Mouse (Mus musculus) lung, postnatal 14 days (tissue): ENCODE results near the gene Cdc42ep3.

Source experiments
- DNase-seq: peaks from one replicate; pipeline ENCODE4 v3.0.0; 2021

The Cdc42ep3 gene

DNA sequence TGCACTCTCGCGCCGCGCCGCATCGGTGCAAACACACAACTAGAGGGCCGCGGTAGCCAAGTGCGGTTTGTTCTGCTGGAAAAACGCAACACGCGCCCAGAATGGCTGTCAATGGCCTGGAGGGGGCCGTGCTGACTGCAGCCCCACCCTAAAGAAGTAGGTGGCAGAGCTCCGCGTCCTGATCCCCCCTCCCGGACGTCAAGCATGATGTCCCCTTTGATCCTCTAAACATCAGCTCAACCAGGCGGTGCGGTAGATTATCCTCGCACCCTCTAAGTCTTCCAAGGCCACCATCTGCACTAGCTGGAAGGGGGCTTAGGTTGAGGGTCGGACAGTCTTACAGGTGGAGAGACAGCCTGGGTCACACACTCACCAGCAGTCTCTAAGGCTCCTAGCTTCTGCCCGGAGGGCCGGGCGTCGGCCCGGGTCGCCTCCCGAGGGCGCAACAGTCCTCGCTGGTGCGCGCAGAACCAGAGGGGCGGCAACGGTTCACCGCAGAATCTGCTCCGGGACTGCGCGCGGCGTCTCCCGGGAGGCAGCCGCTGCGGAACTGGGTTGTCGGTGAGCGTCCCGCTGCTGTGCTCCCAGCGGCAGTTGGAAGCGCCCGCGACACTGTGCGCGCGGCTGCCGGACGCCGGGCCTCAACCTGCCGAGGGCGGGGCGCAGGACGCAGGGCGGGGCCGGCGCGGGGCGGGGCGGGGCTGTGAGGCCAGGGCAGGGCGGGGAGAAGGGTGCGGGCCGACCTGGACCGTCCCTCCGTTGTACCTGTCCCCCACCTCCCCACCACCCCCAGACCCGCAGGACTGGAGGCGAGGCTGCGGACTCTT, at the start of gene Cdc42ep3:
Gene Cdc42ep3 (minus strand): TSS at position 648 of the 827 bp plus-strand sequence.
- DNase-seq, result peak; percentile 86

DNA sequence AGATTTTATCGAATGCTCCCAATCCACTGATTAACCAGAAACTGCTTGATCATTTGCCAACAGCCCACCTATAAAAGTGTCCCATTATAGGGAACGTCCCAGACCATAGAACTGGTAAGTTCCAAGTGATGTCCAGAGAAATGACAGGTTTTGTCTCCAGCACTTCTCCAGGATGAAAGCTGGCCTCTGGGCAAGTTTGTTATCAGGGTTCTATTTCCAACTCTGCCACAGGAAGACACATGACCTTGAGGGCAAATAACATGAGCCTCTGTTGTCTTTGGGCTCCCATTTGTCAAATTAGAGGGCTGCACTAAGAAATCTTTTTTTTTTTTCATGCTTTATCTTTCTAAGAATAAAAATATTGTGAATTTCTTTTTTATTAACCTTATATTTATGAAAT, 45.5 kb upstream of the Cdc42ep3 start:
- no peak for DNase-seq

DNA sequence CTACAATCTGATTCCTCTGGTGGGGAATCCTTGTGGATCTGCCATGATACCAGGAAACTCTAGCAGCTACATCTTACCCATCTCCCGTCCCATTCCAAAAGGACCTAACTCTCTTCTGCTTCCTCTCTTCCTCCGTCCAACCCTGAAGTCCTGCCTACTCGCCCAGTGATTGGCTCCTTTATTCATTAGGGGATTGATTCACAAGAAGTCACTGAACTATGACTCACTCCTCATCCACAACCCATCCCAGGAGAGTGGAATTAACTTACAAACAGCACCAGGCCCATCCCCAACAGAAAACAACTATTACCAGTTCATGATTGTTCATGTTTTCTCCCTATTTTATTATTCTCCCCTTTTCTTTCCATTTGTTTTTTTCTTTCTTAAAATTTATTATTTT, 43.5 kb upstream of the Cdc42ep3 start:
- DNase-seq, result no peak

DNA sequence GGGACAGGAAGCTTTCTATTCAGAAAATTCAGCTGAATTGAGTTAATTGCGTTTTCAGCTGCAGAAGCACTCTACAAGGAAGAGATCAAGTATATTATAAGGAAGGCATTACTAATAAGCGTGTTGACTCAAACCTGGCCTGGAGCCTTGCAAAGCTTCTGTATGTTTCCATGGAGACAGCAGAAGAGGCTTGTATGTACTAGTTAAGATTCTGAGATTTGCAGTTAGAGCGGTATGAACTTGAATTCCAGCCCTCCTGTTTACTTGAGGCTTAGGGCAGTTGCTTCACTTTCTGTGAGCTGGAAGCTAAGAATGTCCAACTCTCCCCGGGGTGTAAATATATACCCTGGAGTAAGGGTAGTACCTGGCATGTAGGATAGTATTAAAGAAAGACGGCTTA, 39.9 kb upstream of the Cdc42ep3 start:
- peak; percentile 10 for DNase-seq

DNA sequence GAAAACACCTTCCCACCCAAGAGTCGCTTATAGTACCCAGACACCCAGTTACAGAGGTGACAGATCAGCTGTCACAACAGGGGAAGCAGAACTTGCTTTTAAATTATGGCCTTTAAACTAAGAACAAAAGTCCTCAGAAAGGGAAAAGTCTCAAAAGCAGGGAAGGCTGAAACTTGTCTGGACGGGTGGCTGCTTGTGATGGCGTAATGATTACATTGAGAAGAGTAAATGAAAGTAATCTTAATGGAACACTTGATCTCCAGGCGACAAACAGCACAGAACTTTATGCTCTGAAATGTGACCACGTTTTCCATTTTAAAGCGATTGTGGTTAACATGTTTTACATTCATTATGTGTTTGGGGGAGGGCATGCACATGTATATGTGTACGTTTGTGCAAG, 39.0 kb upstream of the Cdc42ep3 start:
- DNase-seq, result no peak

DNA sequence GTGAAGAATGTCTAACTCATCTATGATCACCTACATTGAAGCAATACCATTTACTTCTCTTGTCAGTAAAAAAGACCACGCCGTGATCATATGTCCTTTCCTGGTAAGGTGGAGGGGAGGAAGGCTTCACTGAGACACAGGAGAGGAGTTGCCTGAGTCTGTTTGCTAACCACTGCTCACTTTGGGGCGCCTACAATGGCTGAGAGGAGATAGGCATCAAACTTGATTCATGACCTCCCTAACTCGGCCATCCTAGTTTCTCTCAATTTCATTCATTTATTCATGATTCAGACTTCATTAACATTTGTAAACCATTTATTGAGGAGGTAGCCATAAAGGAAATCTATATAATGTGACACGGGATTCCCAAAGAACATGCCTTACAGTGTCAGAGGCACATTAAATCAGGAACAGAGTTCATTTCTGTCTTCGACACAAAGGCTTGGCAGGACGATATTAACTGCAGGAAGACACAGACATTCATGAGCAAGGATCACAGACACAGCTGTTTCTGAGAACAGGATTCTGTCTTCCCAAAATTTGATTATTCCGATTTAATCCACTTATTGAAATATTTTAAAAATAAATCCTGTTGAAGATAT, 32.7 kb upstream of the Cdc42ep3 start:
- DNase-seq, result no peak

DNA sequence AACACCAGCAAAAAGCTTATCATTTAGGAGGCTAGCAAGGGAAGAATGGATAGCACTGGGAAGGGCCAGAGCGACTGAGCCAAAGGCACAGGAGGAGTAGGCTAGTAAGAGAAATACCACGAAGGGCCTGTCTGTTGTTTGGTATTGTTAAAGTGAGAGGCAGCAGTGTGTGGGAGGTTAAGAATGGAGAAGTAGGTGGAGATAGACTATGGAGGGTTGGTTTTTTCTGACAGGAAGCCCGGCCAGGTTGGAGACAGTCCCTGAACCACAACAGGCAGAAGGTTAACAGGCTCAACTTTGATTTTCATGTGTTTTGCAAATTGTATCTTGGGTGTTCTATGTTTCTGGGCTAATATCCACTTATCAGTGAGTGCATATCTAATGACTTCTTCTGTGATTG, 26.6 kb upstream of the Cdc42ep3 start:
- DNase-seq, result no peak

DNA sequence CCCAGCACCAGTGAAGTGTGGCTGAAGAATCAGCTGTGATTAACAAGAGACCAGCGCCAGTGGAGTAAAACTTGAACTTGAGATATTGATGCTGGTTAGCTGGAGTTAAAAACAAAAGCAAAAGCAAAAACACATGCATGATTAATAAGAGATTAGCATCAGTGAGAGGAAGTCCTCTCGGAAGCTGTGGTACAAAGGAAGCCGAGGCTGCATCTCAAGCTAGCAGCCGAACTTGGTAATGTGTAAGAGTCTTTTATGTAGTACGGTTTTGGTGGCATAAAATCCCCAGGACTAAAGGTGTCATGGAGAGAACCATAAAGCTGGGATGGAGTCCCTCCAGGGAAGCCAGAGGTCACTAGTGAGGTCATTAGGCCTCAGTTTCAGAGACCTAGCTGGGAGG, 24.3 kb upstream of the Cdc42ep3 start:
- no peak for DNase-seq

DNA sequence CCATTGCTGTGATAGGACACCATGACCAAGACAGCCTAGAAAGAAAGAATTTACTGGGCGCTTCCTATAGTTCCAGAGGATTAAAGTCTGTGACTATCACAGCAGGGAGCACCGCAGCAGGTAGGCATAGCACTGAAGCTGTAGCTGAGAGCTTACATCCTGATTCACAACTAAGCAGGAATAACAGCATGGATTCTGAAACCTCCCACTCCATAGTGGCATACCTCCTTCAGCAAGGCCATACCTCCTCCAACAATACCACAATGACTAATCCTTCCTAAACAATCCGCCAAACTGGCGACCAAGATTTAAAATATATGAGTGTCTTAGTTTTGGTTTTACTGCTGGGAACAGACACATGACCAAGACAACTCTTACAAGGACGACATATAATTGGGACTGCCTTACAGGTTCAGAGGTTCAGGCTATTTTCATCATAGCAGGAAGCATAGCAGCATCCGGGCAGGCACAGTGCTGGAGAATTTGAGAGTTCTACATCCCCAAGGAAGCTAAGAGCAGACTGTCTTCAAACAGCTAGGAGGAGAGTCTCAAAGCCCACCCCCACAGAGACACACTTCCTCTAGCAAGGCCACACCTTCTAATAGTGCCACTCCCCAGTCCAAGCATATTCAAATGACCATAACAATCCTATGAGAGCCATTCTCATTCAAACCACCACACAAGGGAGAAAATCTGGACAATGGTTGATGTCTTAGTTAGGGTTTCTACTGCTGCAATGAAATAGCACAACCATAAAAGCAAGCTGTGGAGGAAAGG, 21.7 kb upstream of the Cdc42ep3 start:
- DNase-seq, result no peak

DNA sequence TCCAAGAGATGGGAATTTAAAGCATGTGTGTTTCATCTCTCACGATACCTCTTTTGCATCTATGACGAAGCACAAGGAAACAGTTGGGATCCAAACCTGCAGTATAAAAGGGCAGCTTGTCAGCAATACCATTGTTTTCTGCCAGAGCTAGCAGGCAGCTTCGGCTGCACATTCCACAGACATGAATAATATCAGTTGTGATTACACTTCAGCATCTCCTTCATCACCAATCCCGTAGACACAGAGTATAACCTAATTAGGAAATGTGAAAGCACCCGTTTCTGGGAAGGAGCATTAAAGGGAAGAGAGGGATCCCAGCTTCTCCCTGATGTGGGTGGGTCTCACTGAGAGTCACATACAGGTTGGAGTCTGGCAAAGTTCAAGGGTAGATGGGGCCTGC, 18.1 kb upstream of the Cdc42ep3 start:
- no peak for DNase-seq

DNA sequence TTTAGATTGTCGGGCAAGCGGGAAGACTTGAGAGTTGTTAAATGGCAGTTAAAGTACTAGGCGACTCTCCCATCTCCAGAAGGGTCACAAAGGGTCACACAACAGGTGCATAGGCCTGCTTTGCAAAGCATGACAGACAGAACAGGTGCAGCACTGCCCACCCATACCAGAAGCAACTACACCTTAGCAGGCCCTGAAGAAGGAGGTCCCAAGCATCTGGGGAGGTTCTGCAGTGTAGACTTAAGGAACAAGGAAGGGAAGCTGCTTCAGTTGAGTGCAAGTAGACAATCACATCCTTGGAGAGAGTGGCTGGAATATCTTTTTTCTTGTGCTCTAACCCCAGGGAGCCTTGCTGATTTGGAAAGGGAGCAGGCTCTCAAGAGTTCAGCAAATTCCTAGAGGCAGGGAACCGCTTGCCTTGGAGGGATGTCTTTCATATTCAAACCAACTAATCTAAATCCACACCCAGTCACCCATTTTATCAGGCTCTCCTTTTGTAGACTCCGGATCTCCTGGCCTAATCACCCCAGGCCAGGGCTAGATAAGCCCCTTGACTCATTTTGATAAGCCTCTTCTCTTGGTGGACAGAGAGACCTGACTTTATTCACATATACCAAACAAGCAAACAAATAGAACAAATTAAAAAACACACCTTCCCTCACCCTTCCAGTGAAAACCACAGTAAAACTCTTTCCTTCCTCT, 10.0 kb upstream of the Cdc42ep3 start:
- no peak for DNase-seq

DNA sequence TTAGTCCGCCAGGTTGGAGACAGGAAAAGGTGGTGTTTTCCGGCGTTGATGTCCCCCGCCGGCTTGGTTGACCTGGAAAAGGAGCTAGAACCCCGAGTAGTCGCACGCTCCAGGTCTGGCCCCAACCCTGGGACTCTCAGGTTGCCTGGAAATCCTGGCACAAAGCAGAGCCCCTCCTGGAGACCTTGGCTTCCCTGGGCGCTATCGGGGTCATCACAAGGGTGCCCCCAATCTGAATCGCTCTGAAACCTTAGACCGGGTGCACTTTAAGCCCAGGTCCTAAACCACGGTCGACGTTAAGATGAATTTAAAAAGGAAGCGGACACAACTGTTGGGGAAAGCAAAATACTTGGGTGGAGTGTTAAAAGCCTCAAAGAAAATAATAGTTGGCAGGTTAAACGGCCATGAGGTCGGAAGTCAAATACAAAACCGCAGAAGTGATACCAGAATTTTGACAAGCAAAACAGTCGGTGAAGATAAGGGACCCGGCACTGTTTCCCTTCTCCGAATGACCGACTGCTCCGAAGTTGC, 1.2 kb upstream of the Cdc42ep3 start:
- DNase-seq, result no peak

DNA sequence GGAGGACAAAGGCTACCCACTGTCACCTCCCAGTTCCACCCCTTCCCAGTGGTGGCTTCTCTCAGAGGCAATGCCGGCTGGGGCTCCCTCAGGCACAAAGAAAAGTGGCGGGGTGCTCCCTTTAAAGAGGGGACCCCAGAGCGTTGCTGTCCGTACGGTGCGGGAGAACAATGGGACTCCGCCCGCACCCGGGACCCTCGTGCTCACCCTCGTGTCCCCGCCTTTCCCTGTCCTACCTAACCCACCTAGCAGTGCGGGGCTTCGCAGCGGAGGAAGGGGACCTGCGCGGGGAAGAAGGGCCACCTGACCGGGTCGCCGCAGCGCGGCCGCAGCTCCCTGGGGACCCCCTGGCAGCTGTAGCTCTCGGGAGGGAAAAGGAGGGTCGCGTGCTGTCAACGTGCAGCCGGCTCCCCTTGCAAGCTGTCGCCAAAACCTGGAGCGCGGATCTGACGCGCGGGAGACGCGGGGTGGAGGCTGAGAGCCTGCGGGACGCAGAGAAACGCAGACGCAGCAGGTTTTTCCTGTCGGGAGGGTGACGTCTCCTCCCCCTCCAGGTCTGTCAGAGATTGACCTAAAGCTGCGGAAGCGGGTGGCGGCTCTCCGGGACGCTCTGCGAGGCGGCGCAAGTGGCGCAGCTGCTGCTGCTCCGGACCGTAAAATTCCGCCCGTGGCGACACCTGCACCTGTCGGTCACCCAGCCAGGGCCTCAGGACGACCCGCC, 540 bp upstream of the Cdc42ep3 start:
- peak; percentile 69 for DNase-seq

DNA sequence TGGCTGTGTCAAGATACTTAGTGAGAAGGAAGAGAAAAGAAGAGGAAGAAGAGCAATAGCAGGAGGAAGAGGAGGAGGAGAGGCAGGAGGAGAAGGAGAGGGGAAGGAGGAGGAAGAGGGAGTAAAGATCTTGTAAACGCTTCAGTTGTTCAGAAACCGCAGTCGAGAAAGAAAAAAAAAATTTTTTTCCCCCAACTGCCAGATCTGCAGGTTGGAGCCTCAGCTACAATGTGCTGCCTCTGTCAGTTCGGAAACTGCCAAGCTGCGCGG, 782 bp downstream of the Cdc42ep3 start:
- no peak for DNase-seq

DNA sequence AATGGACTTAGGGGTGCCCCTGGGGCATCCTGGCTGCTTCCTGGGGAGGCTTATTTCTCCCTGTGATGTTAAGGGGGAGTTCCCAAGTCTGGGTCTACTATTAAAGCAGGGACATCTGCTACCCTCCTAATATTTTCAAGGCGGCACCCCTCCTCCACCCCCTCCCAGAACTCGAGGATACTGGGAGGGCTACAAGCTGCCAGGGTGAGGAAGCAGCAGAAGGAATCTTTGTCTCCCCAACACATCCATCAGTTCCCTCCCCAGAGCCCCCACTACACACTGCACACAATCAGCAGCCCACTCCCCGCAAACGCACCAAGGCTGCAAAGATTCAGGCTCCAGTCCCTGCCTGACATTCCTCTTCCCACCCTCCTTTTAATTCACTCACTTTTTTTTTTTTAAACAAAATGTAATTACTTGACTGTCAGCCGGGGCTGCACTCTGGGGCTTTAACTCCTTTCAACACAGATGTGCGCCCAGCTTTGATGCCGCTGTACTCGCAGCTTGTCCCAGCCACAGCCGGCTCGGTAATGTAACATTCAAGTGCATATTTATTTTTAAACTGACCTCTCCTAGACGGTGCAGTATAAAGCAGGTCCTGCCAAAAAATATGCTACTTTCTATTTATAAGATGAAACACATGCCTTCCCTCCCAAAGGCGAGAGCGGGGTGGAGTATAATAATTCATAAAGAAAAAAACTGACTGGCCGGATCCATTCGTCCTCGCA, 1.3 kb downstream of the Cdc42ep3 start:
- no peak for DNase-seq

DNA sequence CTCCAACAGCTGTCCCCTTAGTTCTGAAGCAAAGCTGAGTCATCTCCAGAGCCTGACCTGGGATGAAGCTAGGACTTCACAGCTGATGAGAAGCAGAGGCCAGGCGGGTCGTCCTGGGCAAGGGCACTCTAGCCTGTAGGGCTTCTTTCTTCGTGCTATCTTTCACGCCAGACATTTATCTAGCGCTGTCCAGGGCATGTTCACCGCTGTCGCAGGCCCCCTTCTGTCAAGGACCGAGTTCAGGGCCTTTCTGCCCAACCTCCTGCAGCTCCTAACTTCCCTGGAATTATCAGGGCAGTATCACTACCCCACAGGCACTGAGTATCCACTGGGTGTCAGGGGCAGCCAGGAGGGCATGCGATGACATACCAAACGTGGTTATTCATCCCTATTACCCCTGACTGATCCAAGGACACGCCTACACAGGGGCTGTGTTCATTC, 4.1 kb downstream of the Cdc42ep3 start:
- no peak for DNase-seq

DNA sequence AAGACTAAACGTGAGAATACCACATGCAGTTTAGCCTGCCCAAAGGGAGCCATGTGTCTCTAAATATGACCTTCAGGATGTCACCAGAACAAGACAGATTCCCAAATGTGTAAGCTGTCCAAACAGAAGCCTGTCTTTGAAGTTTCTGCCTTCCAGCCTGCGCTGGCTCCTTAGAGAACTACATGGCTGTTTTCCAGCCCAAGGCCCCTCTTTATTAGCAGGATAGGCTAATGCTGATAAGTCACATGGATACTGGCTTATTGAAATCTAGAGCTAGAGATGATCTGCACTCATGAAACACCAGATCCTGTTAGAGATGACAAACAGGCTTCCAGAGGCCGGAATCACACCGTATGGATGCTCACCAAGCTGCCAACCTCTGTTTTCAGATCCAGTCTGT, 5.5 kb downstream of the Cdc42ep3 start:
- DNase-seq, result no peak

DNA sequence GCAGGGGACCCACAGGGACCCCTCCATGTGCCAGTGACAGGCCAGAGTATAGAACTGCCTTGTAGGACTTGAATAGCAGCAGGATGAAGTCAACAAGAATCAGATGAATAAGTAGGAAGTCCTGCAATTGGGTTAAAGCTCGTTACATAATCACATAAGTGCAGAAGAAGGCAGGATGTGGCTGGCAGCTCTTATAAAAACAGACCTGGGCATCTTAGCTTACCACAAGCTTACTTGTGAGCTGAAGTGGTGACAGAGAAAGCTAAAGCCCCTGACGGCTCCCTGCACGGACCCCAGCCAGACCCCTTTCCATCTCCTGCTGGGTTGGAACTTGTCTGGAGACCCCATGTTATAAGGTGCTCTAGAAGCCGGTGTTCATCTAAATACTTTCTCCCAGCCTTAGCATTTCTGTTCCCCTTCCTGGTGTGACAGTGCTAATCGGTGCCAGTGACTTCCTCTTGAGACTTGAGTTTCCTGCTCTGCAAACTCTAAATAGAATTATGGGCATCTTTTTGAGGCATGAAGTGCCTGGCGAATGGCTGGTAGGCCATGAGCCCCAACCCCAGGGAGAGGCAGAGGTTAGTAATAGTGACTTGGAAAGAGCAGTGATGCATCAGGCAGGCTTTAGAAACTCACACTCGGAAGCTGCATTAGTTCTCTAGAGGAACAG, 6.8 kb downstream of the Cdc42ep3 start:
- no peak for DNase-seq

DNA sequence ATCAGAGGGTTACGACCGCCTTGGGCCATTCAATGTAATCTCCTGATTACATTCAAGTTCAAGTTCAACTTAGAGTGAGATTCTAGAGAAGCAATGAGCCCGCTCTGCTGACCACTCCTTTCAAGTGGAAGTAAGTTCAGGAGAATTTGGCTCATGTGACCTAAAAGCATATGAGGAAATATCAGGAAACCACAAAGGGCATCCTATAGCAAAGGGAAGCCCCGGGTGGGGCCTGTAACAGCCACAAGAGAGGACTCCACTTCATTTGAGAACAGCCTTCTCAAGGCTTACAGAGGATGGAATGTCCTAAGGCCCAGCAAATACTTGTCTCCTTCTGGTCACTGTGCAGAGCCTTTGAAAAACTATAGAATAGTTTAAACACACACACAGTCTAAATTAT, 7.6 kb downstream of the Cdc42ep3 start:
- no peak for DNase-seq

DNA sequence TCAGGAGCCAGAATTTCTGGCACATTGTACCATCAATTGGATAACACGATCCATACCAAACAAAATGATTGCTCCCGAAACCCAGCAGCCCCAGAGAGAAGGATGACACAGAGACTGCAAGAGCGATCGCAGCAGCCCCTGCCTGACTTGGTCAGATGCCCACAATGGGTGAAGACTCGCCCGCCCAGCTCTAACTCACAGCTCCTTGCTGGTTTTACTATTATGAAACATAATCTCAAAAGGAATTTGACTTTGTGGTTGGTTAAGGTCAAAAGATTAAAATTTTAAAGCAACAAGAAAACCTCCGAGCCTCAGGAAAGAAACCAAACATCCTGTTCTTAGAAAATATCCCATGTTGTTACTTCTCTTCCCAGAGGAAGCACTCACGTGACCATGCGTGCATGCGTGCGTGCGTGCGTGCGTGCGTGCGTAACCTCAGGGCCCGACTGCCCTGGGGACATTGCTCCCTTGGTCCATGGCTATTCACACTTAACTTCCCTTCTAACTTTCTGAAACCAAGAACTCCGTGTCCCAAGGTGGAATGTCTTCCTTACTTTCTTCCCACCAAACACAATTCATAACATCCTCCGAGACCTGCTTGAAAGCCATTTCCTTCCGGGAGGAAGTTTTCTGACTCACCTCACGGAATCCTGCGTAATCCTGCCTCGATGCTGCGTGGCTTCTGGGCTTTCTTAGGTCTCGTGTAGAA, 9.7 kb downstream of the Cdc42ep3 start:
- DNase-seq, result no peak
